Mouse (Mus musculus) liver, postnatal 0 days (tissue): Measurements from ENCODE around the gene Rras.

Experiments used
- CTCF ChIP-seq: sonication (generic); IDR thresholded peaks from 2 replicates; pipeline ENCODE4 v1.5.1; 2016; ENCODE audit warnings: antibody characterized with exemption, low read depth
- EP300 ChIP-seq: IDR thresholded peaks from 2 replicates; pipeline ENCODE4 v1.6.1; 2016; ENCODE audit warnings: antibody characterized with exemption, low read depth, mild to moderate bottlenecking

GRCm38 (mm10) chr7:45050945-45051600 is 33.3 kb downstream of the Rras start:
- TF ChIP-seq CTCF (no peak), EP300 (no peak)
